Mouse (Mus musculus) liver, postnatal 0 days (tissue): ENCODE measurements around the gene C1qtnf7.

Experiments
- CTCF ChIP-seq: sonication (generic); IDR thresholded peaks from 2 replicates; pipeline ENCODE4 v1.5.1; 2016; ENCODE audit warnings: antibody characterized with exemption, low read depth
- EP300 ChIP-seq: IDR thresholded peaks from 2 replicates; pipeline ENCODE4 v1.6.1; 2016; ENCODE audit warnings: antibody characterized with exemption, low read depth, mild to moderate bottlenecking

GRCm38 (mm10) chr5:43480046-43480445, 35.3 kb upstream of the C1qtnf7 start:
- TF ChIP-seq CTCF = no peak
- no peak for TF ChIP-seq EP300
